Mouse (Mus musculus) liver, postnatal 0 days (tissue): ENCODE measurements around the gene Sh3tc1. TPM values are rescaled to one million over a fixed set of nuclear protein-coding genes. Genes with fewer than 3 reads are reported as not detected.
A peak's percentile ranks its signal among the peaks of the same experiment; 100 is the strongest.

Experiments
- ATAC-seq: fragments of 200-750 bp; cut with Nextera tagmentation; 2 replicates; pipeline ENCODE4 v1.8.0; 2017; ENCODE audit warnings: mild to moderate bottlenecking, moderate library complexity
- DNase-seq: peaks from one replicate; pipeline ENCODE4 v3.0.0-alpha.2; 2016
- H3K27ac ChIP-seq: fragments of 300-500 bp; sonication (generic); 2 replicates; pipeline ENCODE4 v1.5.1; 2014; ENCODE audit warnings: antibody characterized with exemption, moderate library complexity, mild to moderate bottlenecking, low read depth
- H3K27me3 ChIP-seq: fragments of 300-500 bp; sonication (generic); 2 replicates; pipeline ENCODE4 v1.6.1; 2014; ENCODE audit warnings: low read length, control low read depth, mixed read lengths; ENCODE audit not compliant: insufficient read depth
- H3K36me3 ChIP-seq: fragments of 300-500 bp; sonication (generic); replicated peaks from 2 replicates; pipeline ENCODE4 v1.6.1; 2014; ENCODE audit warnings: mild to moderate bottlenecking, control low read depth, low read length, moderate library complexity, mixed read lengths; ENCODE audit not compliant: insufficient read depth
- H3K4me1 ChIP-seq: fragments of 300-500 bp; sonication (generic); 2 replicates; pipeline ENCODE4 v1.6.1; 2014; ENCODE audit warnings: antibody characterized with exemption, mild to moderate bottlenecking, control low read depth; ENCODE audit not compliant: insufficient read depth
- H3K4me2 ChIP-seq: fragments of 300-500 bp; sonication (generic); 2 replicates; pipeline ENCODE4 v1.6.1; 2014; ENCODE audit warnings: low read depth, mild to moderate bottlenecking, low read length, moderate library complexity, mixed read lengths
- H3K4me3 ChIP-seq: fragments of 300-500 bp; sonication (generic); 2 replicates; pipeline ENCODE4 v1.5.1; 2014; ENCODE audit warnings: low read depth, low read length
- H3K9ac ChIP-seq: fragments of 300-500 bp; sonication (generic); replicated peaks from 2 replicates; pipeline ENCODE4 v1.6.1; 2014; ENCODE audit warnings: mild to moderate bottlenecking, moderate library complexity
- H3K9me3 ChIP-seq: fragments of 300-500 bp; sonication (generic); 2 replicates; pipeline ENCODE4 v1.6.1; 2016; ENCODE audit warnings: mild to moderate bottlenecking, control low read depth, low read length, mixed read lengths
- CTCF ChIP-seq: sonication (generic); IDR thresholded peaks from 2 replicates; pipeline ENCODE4 v1.5.1; 2016; ENCODE audit warnings: antibody characterized with exemption, low read depth
- EP300 ChIP-seq: IDR thresholded peaks from 2 replicates; pipeline ENCODE4 v1.6.1; 2016; ENCODE audit warnings: antibody characterized with exemption, low read depth, mild to moderate bottlenecking
- WGBS: fragments of 180-500 bp; shearing (Covaris S2); extraction: QIAGEN DNeasy Blood & Tissue Kit; methylation state at CpG from one replicate; pipeline ENCODE4 v1.1.7; 2014; ENCODE audit not compliant: insufficient replicate concordance; 5-methylcytosine and 5-hydroxymethylcytosine counted together
- polyA plus RNA-seq: library from polyadenylated mRNA; unstranded; fragments of >200 nt; fragmentation: Nextera tagmentation; extraction: Ambion mirVana; gene quantifications from 2 replicates; pipeline ENCODE4 v1.2.1, GENCODE M21; 2015

Sh3tc1 gene
- polyA plus RNA-seq, 1 experiment from 2014 or later, result 3.5 TPM

- Histone ChIP-seq H3K36me3 (no peaks in the 10 kb centered on the region), H3K4me3 (no peak overlapping the region), H3K4me2 (no peak overlapping the region), H3K9ac (no peak overlapping the region), H3K9me3 (no peaks in the 10 kb centered on the region), H3K4me1 (0 out of 2 replicates have a peak, but pooled peaks cover 2% of the 10 kb centered on the region), H3K27me3 (no peaks in the 10 kb centered on the region), H3K27ac (no peak overlapping the region)
- no peak for TF ChIP-seq EP300
- peak; percentile 85 for TF ChIP-seq CTCF
- ATAC-seq, result peak; percentile 43
- DNase-seq, result peak; percentile 80
- 10% methylated on average over 4 of the region's 4 CpGs for WGBS
These were observed 7.1 kb upstream of the Sh3tc1 start for GRCm38 (mm10) chr5:35746910-35747309.

- Histone ChIP-seq H3K9me3 (no peaks in the 10 kb centered on the region), H3K27me3 (0 out of 2 replicates have a peak, but pooled peaks cover 2% of the 10 kb centered on the region), H3K27ac (no peak overlapping the region), H3K4me3 (no peak overlapping the region), H3K4me1 (peaks cover 10% of the 10 kb centered on the region), H3K4me2 (no peak overlapping the region), H3K9ac (no peak overlapping the region), H3K36me3 (no peaks in the 10 kb centered on the region)
- TF ChIP-seq CTCF, result no peak
- TF ChIP-seq EP300, result no peak
- 66% methylated on average over 5 of the region's 5 CpGs for WGBS
- no peak for DNase-seq
- no peak for ATAC-seq
These were observed 5.6 kb upstream of the Sh3tc1 start for GRCm38 (mm10) chr5:35745406-35745805.

GRCm38 (mm10) chr5:35743990-35744722, 4.4 kb upstream of the Sh3tc1 start:
- Histone ChIP-seq H3K9ac (no peak overlapping the region), H3K4me2 (no peak overlapping the region), H3K36me3 (no peaks in the 10 kb centered on the region), H3K4me3 (no peak overlapping the region), H3K4me1 (peaks cover 10% of the 10 kb centered on the region), H3K27me3 (0 out of 2 replicates have a peak, but pooled peaks cover 3% of the 10 kb centered on the region), H3K27ac (no peak overlapping the region; the same call in 1 of the 2 replicates), H3K9me3 (no peaks in the 10 kb centered on the region)
- WGBS, result 71% methylated on average over 7 of the region's 7 CpGs
- TF ChIP-seq CTCF, result no peak
- no peak for DNase-seq
- no peak for ATAC-seq

- Histone ChIP-seq H3K9me3 (no peaks in the 10 kb centered on the region), H3K36me3 (no peaks in the 10 kb centered on the region), H3K4me1 (peaks cover 10% of the 10 kb centered on the region), H3K27me3 (0 out of 2 replicates have a peak, but pooled peaks cover 6% of the 10 kb centered on the region), H3K27ac (no peak overlapping the region; the same call in 1 of the 2 replicates), H3K9ac (0 out of 2 replicates have a peak overlapping the region, but pooled peaks have one; percentile 3), H3K4me2 (no peak overlapping the region), H3K4me3 (no peak overlapping the region)
- DNase-seq (no peak), ATAC-seq (no peak)
- TF ChIP-seq CTCF (no peak), EP300 (no peak)
- WGBS, result 44% methylated on average over 8 of the region's 8 CpGs
These were observed 3.6 kb upstream of the Sh3tc1 start for GRCm38 (mm10) chr5:35743238-35743951.

GRCm38 (mm10) chr5:35741225-35741820, 1.5 kb upstream of the Sh3tc1 start:
- Histone ChIP-seq H3K27me3 (0 out of 2 replicates have a peak, but pooled peaks cover 6% of the 10 kb centered on the region), H3K27ac (no peak overlapping the region), H3K9ac (no peak overlapping the region), H3K4me1 (peaks cover 19% of the 10 kb centered on the region), H3K4me3 (no peak overlapping the region), H3K36me3 (no peaks in the 10 kb centered on the region), H3K4me2 (no peak overlapping the region), H3K9me3 (no peaks in the 10 kb centered on the region)
- no peak for TF ChIP-seq EP300
- TF ChIP-seq CTCF, result no peak
- ATAC-seq (no peak), DNase-seq (no peak)
- WGBS, result 60% methylated on average over 13 of the region's 13 CpGs

- no peak overlapping the region for H3K4me2 ChIP-seq
- TF ChIP-seq CTCF (no peak), EP300 (no peak)
- no peak overlapping the region for H3K9ac ChIP-seq
- no peak overlapping the region for H3K4me3 ChIP-seq
- H3K9me3 ChIP-seq, result no peaks in the 10 kb centered on the region
- 15% methylated on average over 10 of the region's 10 CpGs for WGBS
- no peak overlapping the region for H3K27ac ChIP-seq
- H3K36me3 ChIP-seq, result no peaks in the 10 kb centered on the region
- no peak for ATAC-seq
- 0 out of 2 replicates have a peak, but pooled peaks cover 6% of the 10 kb centered on the region for H3K27me3 ChIP-seq
- H3K4me1 ChIP-seq, result peaks cover 19% of the 10 kb centered on the region
- DNase-seq, result no peak
These were observed 929 bp upstream of the Sh3tc1 start for GRCm38 (mm10) chr5:35740716-35741115.
